Mouse (Mus musculus) neural tube, embryonic 15.5 days (tissue): ENCODE results near the gene Ubb. TPM values are rescaled to one million over a fixed set of nuclear protein-coding genes. Genes with fewer than 3 reads are reported as not detected.
A peak's percentile ranks its signal among the peaks of the same experiment; 100 is the strongest.

Experiments used
- ATAC-seq: fragments of 200-750 bp; cut with Nextera tagmentation; 2 replicates; pipeline ENCODE4 v1.8.0; 2017; ENCODE audit warnings: mild to moderate bottlenecking, moderate TSS enrichment, moderate library complexity; ENCODE audit not compliant: low FRiP score
- H3K27ac ChIP-seq: fragments of 300-500 bp; sonication (generic); replicated peaks from 2 replicates; pipeline ENCODE4 v1.5.1; 2015; ENCODE audit warnings: mild to moderate bottlenecking, inconsistent platforms
- H3K27me3 ChIP-seq: fragments of 300-500 bp; sonication (generic); replicated peaks from 2 replicates; pipeline ENCODE4 v1.6.1; 2015; ENCODE audit warnings: inconsistent platforms
- H3K36me3 ChIP-seq: fragments of 300-500 bp; sonication (generic); 2 replicates; pipeline ENCODE4 v1.6.1; 2015; ENCODE audit warnings: inconsistent platforms
- H3K4me1 ChIP-seq: fragments of 300-500 bp; sonication (generic); 2 replicates; pipeline ENCODE4 v1.6.1; 2015; ENCODE audit warnings: inconsistent platforms
- H3K4me2 ChIP-seq: fragments of 300-500 bp; sonication (generic); 2 replicates; pipeline ENCODE4 v1.6.1; 2015; ENCODE audit warnings: inconsistent platforms, mild to moderate bottlenecking, moderate library complexity
- H3K4me3 ChIP-seq: fragments of 300-500 bp; sonication (generic); replicated peaks from 2 replicates; pipeline ENCODE4 v1.5.1; 2015; ENCODE audit warnings: mild to moderate bottlenecking, inconsistent platforms
- H3K9ac ChIP-seq: fragments of 300-500 bp; sonication (generic); replicated peaks from 2 replicates; pipeline ENCODE4 v1.6.1; 2015; ENCODE audit warnings: mild to moderate bottlenecking, inconsistent platforms
- H3K9me3 ChIP-seq: fragments of 300-500 bp; sonication (generic); replicated peaks from 2 replicates; pipeline ENCODE4 v1.6.1; 2016; ENCODE audit warnings: inconsistent platforms
- WGBS: fragments of 180-500 bp; shearing (Covaris S2); methylation state at CpG from one replicate; pipeline ENCODE4 v1.1.7; 2015; ENCODE audit warnings: mixed read lengths; 5-methylcytosine and 5-hydroxymethylcytosine counted together
- polyA plus RNA-seq: library from polyadenylated mRNA; unstranded; fragments of >200 nt; fragmentation: Nextera tagmentation; extraction: Ambion mirVana; gene quantifications from 2 replicates; pipeline ENCODE4 v1.2.1, GENCODE M21; 2015

Gene Ubb
- polyA plus RNA-seq, 1 experiment from 2014 or later, result 4,434 TPM

- no peaks in the 10 kb centered on the region for H3K4me1 ChIP-seq
- no peaks in the 10 kb centered on the region for H3K27me3 ChIP-seq
- no peaks in the 10 kb centered on the region for H3K36me3 ChIP-seq
- no peak overlapping the region for H3K4me2 ChIP-seq
- H3K4me3 ChIP-seq, result no peak overlapping the region
- H3K9me3 ChIP-seq, result no peaks in the 10 kb centered on the region
- H3K9ac ChIP-seq, result no peak overlapping the region
- ATAC-seq, result no peak
- WGBS, result 78% methylated on average over 3 of the region's 3 CpGs
- no peak overlapping the region for H3K27ac ChIP-seq
Observed at GRCm38 (mm10) chr11:62568300-62568699, 17.3 kb downstream of the Ubb start.

GRCm38 (mm10) chr11:62573959-62574702, 23.2 kb downstream of the Ubb start, which contains the start of gene Trpv2:
Trpv2 (plus strand) TSS chr11:62574486.
- H3K9ac ChIP-seq, result peak within 1 kb of the TSS; percentile 61
- H3K4me3 ChIP-seq, result peak within 1 kb of the TSS; percentile 59
- H3K27ac ChIP-seq, result peak within 1 kb of the TSS; percentile 80; the same call in 1 of the 2 replicates

GRCm38 (mm10) chr11:62574703-62575085, 23.7 kb downstream of the Ubb start:
- no peak for ATAC-seq
- Histone ChIP-seq H3K4me1 (peaks cover 24% of the 10 kb centered on the region), H3K27me3 (no peaks in the 10 kb centered on the region), H3K4me2 (peak overlapping the region; percentile 86; the same call in 1 of the 2 replicates), H3K4me3 (no peak overlapping the region), H3K36me3 (peaks cover 10% of the 10 kb centered on the region; the same call in 1 of the 2 replicates), H3K9me3 (no peaks in the 10 kb centered on the region), H3K9ac (no peak overlapping the region), H3K27ac (no peak overlapping the region)
- WGBS, result 90% methylated on average over 4 of the region's 4 CpGs

More at GRCm38 (mm10) chr11:62573959-62574702, 23.2 kb downstream of the Ubb start, which contains the start of gene Trpv2:
- ATAC-seq, result no peak
- no peaks in the 10 kb centered on the region for H3K9me3 ChIP-seq
- 87% methylated on average over 6 of the region's 6 CpGs for WGBS
- H3K36me3 ChIP-seq, result peaks cover 5% of the 10 kb centered on the region; the same call in 1 of the 2 replicates
- peak within 1 kb of the TSS; percentile 86 for H3K4me2 ChIP-seq
- peaks cover 24% of the 10 kb centered on the region for H3K4me1 ChIP-seq
- no peaks in the 10 kb centered on the region for H3K27me3 ChIP-seq

GRCm38 (mm10) chr11:62575297-62575658, 24.3 kb downstream of the Ubb start:
- H3K27me3 ChIP-seq, result no peaks in the 10 kb centered on the region
- peak overlapping the region; percentile 86 for H3K4me2 ChIP-seq
- H3K9me3 ChIP-seq, result no peaks in the 10 kb centered on the region
- 2% methylated on average over 9 of the region's 9 CpGs for WGBS
- peak overlapping the region; percentile 59 for H3K4me3 ChIP-seq
- H3K9ac ChIP-seq, result peak overlapping the region; percentile 61
- H3K36me3 ChIP-seq, result peaks cover 10% of the 10 kb centered on the region; the same call in 1 of the 2 replicates
- peak; percentile 76 for ATAC-seq
- H3K4me1 ChIP-seq, result peaks cover 24% of the 10 kb centered on the region
- peak overlapping the region; percentile 80 for H3K27ac ChIP-seq

- no peaks in the 10 kb centered on the region for H3K9me3 ChIP-seq
- no peaks in the 10 kb centered on the region for H3K27me3 ChIP-seq
- peak overlapping the region; percentile 61 for H3K9ac ChIP-seq
- H3K4me1 ChIP-seq, result peaks cover 24% of the 10 kb centered on the region
- H3K36me3 ChIP-seq, result peaks cover 10% of the 10 kb centered on the region; the same call in 1 of the 2 replicates
- ATAC-seq, result peak; percentile 85
- peak overlapping the region; percentile 59 for H3K4me3 ChIP-seq
- WGBS, result 5% methylated on average over 27 of the region's 27 CpGs
- H3K4me2 ChIP-seq, result peak overlapping the region; percentile 86
- peak overlapping the region; percentile 80 for H3K27ac ChIP-seq
Observed at GRCm38 (mm10) chr11:62575659-62576438, 24.9 kb downstream of the Ubb start.

GRCm38 (mm10) chr11:62576530-62577152, 25.7 kb downstream of the Ubb start:
- H3K4me2 ChIP-seq, result peak overlapping the region; percentile 86
- H3K27ac ChIP-seq, result peak overlapping the region; percentile 80
- no peaks in the 10 kb centered on the region for H3K9me3 ChIP-seq
- peaks cover 24% of the 10 kb centered on the region for H3K4me1 ChIP-seq
- peak; percentile 35; the same call in 1 of the 2 replicates for ATAC-seq
- H3K27me3 ChIP-seq, result no peaks in the 10 kb centered on the region
- H3K9ac ChIP-seq, result peak overlapping the region; percentile 61
- WGBS, result 67% methylated on average over 16 of the region's 16 CpGs
- H3K36me3 ChIP-seq, result peaks cover 10% of the 10 kb centered on the region; the same call in 1 of the 2 replicates
- peak overlapping the region; percentile 59 for H3K4me3 ChIP-seq

- H3K27ac ChIP-seq, result no peak overlapping the region
- H3K9ac ChIP-seq, result no peak overlapping the region
- no peak overlapping the region for H3K4me2 ChIP-seq
- 77% methylated on average over 6 of the region's 6 CpGs for WGBS
- no peaks in the 10 kb centered on the region for H3K9me3 ChIP-seq
- no peak for ATAC-seq
- peaks cover 30% of the 10 kb centered on the region for H3K36me3 ChIP-seq
- H3K4me1 ChIP-seq, result no peaks in the 10 kb centered on the region
- H3K27me3 ChIP-seq, result no peaks in the 10 kb centered on the region
- H3K4me3 ChIP-seq, result no peak overlapping the region
Observed at GRCm38 (mm10) chr11:62583031-62583430, 32.1 kb downstream of the Ubb start.

- Histone ChIP-seq H3K4me3 (no peak overlapping the region), H3K9ac (no peak overlapping the region), H3K27me3 (no peaks in the 10 kb centered on the region), H3K9me3 (no peaks in the 10 kb centered on the region), H3K27ac (no peak overlapping the region), H3K36me3 (peaks cover 29% of the 10 kb centered on the region), H3K4me2 (no peak overlapping the region), H3K4me1 (no peaks in the 10 kb centered on the region)
- WGBS, result 77% methylated on average over 9 of the region's 9 CpGs
- no peak for ATAC-seq
Observed at GRCm38 (mm10) chr11:62584671-62585206, 33.8 kb downstream of the Ubb start.

GRCm38 (mm10) chr11:62587034-62587433, 36.1 kb downstream of the Ubb start:
- Histone ChIP-seq H3K9me3 (no peaks in the 10 kb centered on the region), H3K4me1 (no peaks in the 10 kb centered on the region), H3K9ac (no peak overlapping the region), H3K36me3 (peaks cover 29% of the 10 kb centered on the region), H3K27ac (no peak overlapping the region), H3K4me2 (no peak overlapping the region), H3K4me3 (no peak overlapping the region), H3K27me3 (no peaks in the 10 kb centered on the region)
- 88% methylated on average over 5 of the region's 5 CpGs for WGBS
- ATAC-seq, result no peak

GRCm38 (mm10) chr11:62589391-62589790, 38.4 kb downstream of the Ubb start:
- ATAC-seq, result no peak
- no peak overlapping the region for H3K4me3 ChIP-seq
- H3K27ac ChIP-seq, result no peak overlapping the region
- no peaks in the 10 kb centered on the region for H3K4me1 ChIP-seq
- WGBS, result 85% methylated on average over 10 of the region's 10 CpGs
- H3K4me2 ChIP-seq, result no peak overlapping the region
- peaks cover 24% of the 10 kb centered on the region for H3K36me3 ChIP-seq
- H3K27me3 ChIP-seq, result no peaks in the 10 kb centered on the region
- no peak overlapping the region for H3K9ac ChIP-seq
- H3K9me3 ChIP-seq, result no peaks in the 10 kb centered on the region

- Histone ChIP-seq H3K27ac (no peak overlapping the region), H3K27me3 (no peaks in the 10 kb centered on the region), H3K36me3 (peaks cover 28% of the 10 kb centered on the region), H3K4me3 (no peak overlapping the region), H3K4me1 (no peaks in the 10 kb centered on the region), H3K9ac (no peak overlapping the region), H3K9me3 (no peaks in the 10 kb centered on the region), H3K4me2 (no peak overlapping the region)
- 88% methylated on average over 2 of the region's 2 CpGs for WGBS
- no peak for ATAC-seq
Observed at GRCm38 (mm10) chr11:62591026-62591425, 40.1 kb downstream of the Ubb start.
